Mouse (Mus musculus): ENCODE data around the gene Tpx2.

Tpx2 gene

GRCm38 (mm10) chr2:152820369-152820768, 27.4 kb upstream of the Tpx2 start:
- DNase-seq (ENCODE audit: low read depth) = no peak

- DNase-seq (ENCODE audit: low read depth) = no peak
Observed at GRCm38 (mm10) chr2:152821023-152821422, 26.7 kb upstream of the Tpx2 start.

- DNase-seq (ENCODE audit: low read depth) = no peak
Observed at GRCm38 (mm10) chr2:152821566-152821965, 26.2 kb upstream of the Tpx2 start.

- DNase-seq (ENCODE audit: low read depth) = no peak
Observed at GRCm38 (mm10) chr2:152823770-152824169, 24.0 kb upstream of the Tpx2 start.

GRCm38 (mm10) chr2:152824438-152825167, 23.2 kb upstream of the Tpx2 start:
- no peak for DNase-seq (ENCODE audit: low read depth)

GRCm38 (mm10) chr2:152825168-152825697, 22.5 kb upstream of the Tpx2 start:
- DNase-seq (ENCODE audit: low read depth) = no peak

- DNase-seq (ENCODE audit: low read depth) = no peak
Observed at GRCm38 (mm10) chr2:152825713-152826112, 22.1 kb upstream of the Tpx2 start.

- DNase-seq (ENCODE audit: low read depth) = no peak
Observed at GRCm38 (mm10) chr2:152826481-152826880, 21.3 kb upstream of the Tpx2 start.

- DNase-seq (ENCODE audit: low read depth) = no peak
Observed at GRCm38 (mm10) chr2:152827321-152828010, 20.3 kb upstream of the Tpx2 start.

- DNase-seq (ENCODE audit: low read depth) = no peak
Observed at GRCm38 (mm10) chr2:152828011-152828370, 19.8 kb upstream of the Tpx2 start.

- no peak for DNase-seq (ENCODE audit: low read depth)
Observed at GRCm38 (mm10) chr2:152828532-152828931, 19.2 kb upstream of the Tpx2 start.

- no peak for DNase-seq (ENCODE audit: low read depth)
Observed at GRCm38 (mm10) chr2:152829367-152829881, 18.3 kb upstream of the Tpx2 start.

- peak; percentile 73 for DNase-seq (ENCODE audit: low read depth)
Observed at GRCm38 (mm10) chr2:152830021-152830921, 17.5 kb upstream of the Tpx2 start.

GRCm38 (mm10) chr2:152831019-152831878, 16.5 kb upstream of the Tpx2 start, which contains the start of gene Bcl2l1:
Gene Bcl2l1 (minus strand): TSS chr2:152831728.
- DNase-seq (ENCODE audit: low read depth) = peak; percentile 94

GRCm38 (mm10) chr2:152839256-152839655, 8.5 kb upstream of the Tpx2 start:
- DNase-seq (ENCODE audit: low read depth) = no peak

GRCm38 (mm10) chr2:152842741-152843140, 5.0 kb upstream of the Tpx2 start:
- DNase-seq (ENCODE audit: low read depth) = no peak

GRCm38 (mm10) chr2:152847057-152847814, 528 bp upstream of the Tpx2 start:
- no peak for DNase-seq (ENCODE audit: low read depth)

- no peak for DNase-seq (ENCODE audit: low read depth)
Observed at GRCm38 (mm10) chr2:152848466-152848865, 702 bp downstream of the Tpx2 start.

GRCm38 (mm10) chr2:152859501-152859900, 11.7 kb downstream of the Tpx2 start:
- DNase-seq (ENCODE audit: low read depth) = no peak

GRCm38 (mm10) chr2:152861891-152862290, 14.1 kb downstream of the Tpx2 start:
- no peak for DNase-seq (ENCODE audit: low read depth)
